ENCODE assay signal across 13 mouse cellular contexts in genomic region chr2:151006281-151006945, GRCm38 (mm10). TPM values are rescaled to one million over a fixed set of nuclear protein-coding genes. Genes with fewer than 3 reads are reported as not detected.
DNase-seq lines count a peak whose midpoint lies in the region; ATAC-seq lines count a peak whose summit lies in the region.
"Had no signal": no experiment of that assay in that cellular context is flagged by ENCODE, and none has a peak within 500 bp of the region (broad histone marks: within the 10 kb centered on the region; RNA-seq: fewer than 3 reads in every experiment).

No protein-coding gene starts in this region.

- peaks cover 11% of the 10 kb centered on the region for H3K36me3 ChIP-seq in erythroblast, embryonic 14.5 days (ENCODE audit: control insufficient read depth)
- H3K36me3 ChIP-seq in lung, embryonic 15.5 days = no peaks in the 10 kb centered on the region
- H3K36me3 ChIP-seq in forebrain, embryonic 10.5 days (replicated peaks) = no peaks in the 10 kb centered on the region
- H3K36me3 ChIP-seq: limb, embryonic 12.5 days; midbrain, embryonic 12.5 days had no signal

- no peak overlapping the region for H3K27ac ChIP-seq in lung, embryonic 15.5 days
- H3K27ac ChIP-seq in forebrain, embryonic 10.5 days = no peak overlapping the region
- H3K27ac ChIP-seq: heart, adult 2 months; limb, embryonic 12.5 days; midbrain, embryonic 12.5 days had no signal

- H3K4me3 ChIP-seq in erythroblast, embryonic 14.5 days (replicated peaks) = peak overlapping the region; percentile 65
- H3K4me3 ChIP-seq in lung, embryonic 15.5 days = no peak overlapping the region
- H3K4me3 ChIP-seq in forebrain, embryonic 10.5 days = no peak overlapping the region
- H3K4me3 ChIP-seq: heart, adult 2 months; limb, embryonic 12.5 days; midbrain, embryonic 12.5 days had no signal

- peaks cover 96% of the 10 kb centered on the region for H3K4me1 ChIP-seq in erythroblast, embryonic 14.5 days (ENCODE audit: control insufficient read depth)
- peaks cover 18% of the 10 kb centered on the region for H3K4me1 ChIP-seq in lung, embryonic 15.5 days
- peaks cover 33% of the 10 kb centered on the region for H3K4me1 ChIP-seq in forebrain, embryonic 10.5 days

- H3K4me2 ChIP-seq in lung, embryonic 15.5 days = 0 out of 2 replicates have a peak overlapping the region, but pooled peaks have one; percentile 0
- H3K4me2 ChIP-seq: limb, embryonic 12.5 days; midbrain, embryonic 12.5 days had no signal

- WGBS in lung, embryonic 15.5 days = 51% methylated on average over 5 of the region's 5 CpGs
- WGBS in forebrain, embryonic 10.5 days = 82% methylated on average over 5 of the region's 5 CpGs

- ATAC-seq in erythroblast, adult 5-6 weeks (replicated peaks; ENCODE audit: low FRiP score, poor library complexity, severe bottlenecking) = no peak
- ATAC-seq in lung, embryonic 15.5 days (ENCODE audit: borderline replicate concordance, extremely low read depth, low FRiP score, low TSS enrichment) = no peak

- H3K9me3 ChIP-seq in erythroblast, embryonic 14.5 days (ENCODE audit: control insufficient read depth, low read length) = no peaks in the 10 kb centered on the region
- no peaks in the 10 kb centered on the region for H3K9me3 ChIP-seq in lung, embryonic 15.5 days
- H3K9me3 ChIP-seq in forebrain, embryonic 10.5 days = no peaks in the 10 kb centered on the region
- H3K9me3 ChIP-seq: limb, embryonic 12.5 days; midbrain, embryonic 12.5 days had no signal

- H3K9ac ChIP-seq in lung, embryonic 15.5 days = no peak overlapping the region
- H3K9ac ChIP-seq: limb, embryonic 12.5 days; midbrain, embryonic 12.5 days had no signal

- no peaks in the 10 kb centered on the region; the same call in 1 of the 2 replicates for H3K27me3 ChIP-seq in erythroblast, embryonic 14.5 days (ENCODE audit: control insufficient read depth)
- no peaks in the 10 kb centered on the region for H3K27me3 ChIP-seq in lung, embryonic 15.5 days
- H3K27me3 ChIP-seq in forebrain, embryonic 10.5 days (ENCODE audit: poor library complexity, severe bottlenecking) = no peaks in the 10 kb centered on the region
- H3K27me3 ChIP-seq: limb, embryonic 12.5 days; midbrain, embryonic 12.5 days had no signal

- DNase-seq in lung, adult 18-20 months = no peak
- DNase-seq in adrenal gland, adult 8-10 months = peak; percentile 78
- DNase-seq in kidney, postnatal 36 days = peak; percentile 67 to 86
- DNase-seq in frontal cortex, postnatal 25 days (ENCODE audit: low spot score in 2 of 2) = no peak
- no peak for DNase-seq in forebrain, embryonic 10.5 days (ENCODE audit: extremely low spot score, low spot score)
- DNase-seq: cerebellum, adult 8-10 months; heart, adult 2 months; thymus, adult 2 months had no signal

RNA-seq across cellular contexts. Expression of gene Ninl, which starts 32.8 kb away (rescaled TPM):
- 2.4 and 3.2 TPM in 2 replicates for polyA plus RNA-seq in erythroblast, embryonic 14.5 days (2012)
- 16.9 and 21.9 TPM in 2 replicates for total RNA-seq in erythroblast, adult 5-6 weeks (2015; ENCODE audit: low replicate concordance)
- total RNA-seq in erythroblast, adult 5-6 weeks (2017; ENCODE audit: low replicate concordance) = 71.1 and 103 TPM in 2 replicates
- 11.1 and 11.3 TPM in 2 replicates for polyA plus RNA-seq in lung, embryonic 15.5 days (2015; fragmentation: Nextera tagmentation; extraction: Ambion mirVana)
- total RNA-seq in adrenal gland, adult 8-10 months (2022) = 10 to 100 TPM; 22.3 to 36.1 (median 28.0) TPM
- 25.7 and 28.5 TPM in 2 replicates for polyA plus RNA-seq in forebrain, embryonic 10.5 days (2016; fragmentation: Nextera tagmentation; extraction: Ambion mirVana)

RNA-seq across cellular contexts. Expression of gene Nanp, which starts 32.8 kb away (rescaled TPM):
- polyA plus RNA-seq in erythroblast, embryonic 14.5 days (2012) = 2.4 and 4.6 TPM in 2 replicates
- total RNA-seq in erythroblast, adult 5-6 weeks (2015; ENCODE audit: low replicate concordance) = 22.1 and 31.6 TPM in 2 replicates
- total RNA-seq in erythroblast, adult 5-6 weeks (2017; ENCODE audit: low replicate concordance) = 16.5 and 43.2 TPM in 2 replicates
- polyA plus RNA-seq in lung, embryonic 15.5 days (2015; fragmentation: Nextera tagmentation; extraction: Ambion mirVana) = 49.6 and 51.9 TPM in 2 replicates
- total RNA-seq in adrenal gland, adult 8-10 months (2022) = 10 to 100 TPM; 10.8 to 17.5 (median 17.0) TPM
- polyA plus RNA-seq in forebrain, embryonic 10.5 days (2016; fragmentation: Nextera tagmentation; extraction: Ambion mirVana) = 55.2 and 63.9 TPM in 2 replicates

Comparison
In these comparisons a context has a peak if more than half of its experiments do, and no peak if none do; other contexts are left out.
1. DNase-seq: peak in adrenal gland, adult 8-10 months (single experiment) and kidney, postnatal 36 days (2 of 2); none in lung, adult 18-20 months (0 of 2), frontal cortex, postnatal 25 days (0 of 2) and forebrain, embryonic 10.5 days (single experiment).